Mouse (Mus musculus): ENCODE measurements around the gene Xrcc5.

The Xrcc5 gene

GRCm38 (mm10) chr1:72315447-72315846, 8.2 kb downstream of the Xrcc5 start:
- DNase-seq (ENCODE audit: low spot score in 2 of 2): no peak

GRCm38 (mm10) chr1:72316409-72316808, 9.2 kb downstream of the Xrcc5 start:
- DNase-seq (ENCODE audit: low spot score in 2 of 2): no peak

GRCm38 (mm10) chr1:72316901-72317300, 9.7 kb downstream of the Xrcc5 start:
- DNase-seq (ENCODE audit: low spot score in 2 of 2): no peak

- no peak for DNase-seq (ENCODE audit: low spot score in 2 of 2)
Observed at GRCm38 (mm10) chr1:72320759-72321158, 13.5 kb downstream of the Xrcc5 start.

- no peak for DNase-seq (ENCODE audit: low spot score in 2 of 2)
Observed at GRCm38 (mm10) chr1:72323248-72323647, 16.0 kb downstream of the Xrcc5 start.

- no peak for DNase-seq (ENCODE audit: low spot score in 2 of 2)
Observed at GRCm38 (mm10) chr1:72326162-72326821, 19.1 kb downstream of the Xrcc5 start.

- DNase-seq (ENCODE audit: low spot score in 2 of 2): no peak
Observed at GRCm38 (mm10) chr1:72334807-72335206, 27.6 kb downstream of the Xrcc5 start.

- DNase-seq (ENCODE audit: low spot score in 2 of 2): peak; percentile 37 to 59
Observed at GRCm38 (mm10) chr1:72336780-72337179, 29.6 kb downstream of the Xrcc5 start.

GRCm38 (mm10) chr1:72338341-72338740, 31.1 kb downstream of the Xrcc5 start:
- DNase-seq (ENCODE audit: low spot score in 2 of 2): no peak

GRCm38 (mm10) chr1:72347873-72348272, 40.7 kb downstream of the Xrcc5 start:
- DNase-seq (ENCODE audit: low spot score in 2 of 2): no peak

- no peak for DNase-seq (ENCODE audit: low spot score in 2 of 2)
Observed at GRCm38 (mm10) chr1:72354856-72355255, 47.6 kb downstream of the Xrcc5 start.

GRCm38 (mm10) chr1:72358216-72358615, 51.0 kb downstream of the Xrcc5 start:
- no peak for DNase-seq (ENCODE audit: low spot score in 2 of 2)

- no peak for DNase-seq (ENCODE audit: low spot score in 2 of 2)
Observed at GRCm38 (mm10) chr1:72359462-72359861, 52.2 kb downstream of the Xrcc5 start.

- DNase-seq (ENCODE audit: low spot score in 2 of 2): no peak
Observed at GRCm38 (mm10) chr1:72360809-72361208, 53.6 kb downstream of the Xrcc5 start.

GRCm38 (mm10) chr1:72364661-72365060, 57.4 kb downstream of the Xrcc5 start:
- peak in 1 of 2 experiments; percentile 8 for DNase-seq (ENCODE audit: low spot score in 2 of 2)

GRCm38 (mm10) chr1:72372512-72372911, 65.3 kb downstream of the Xrcc5 start:
- DNase-seq (ENCODE audit: low spot score in 2 of 2): peak; percentile 15 to 33

- peak in 1 of 2 experiments; percentile 4 for DNase-seq (ENCODE audit: low spot score in 2 of 2)
Observed at GRCm38 (mm10) chr1:72372913-72373312, 65.7 kb downstream of the Xrcc5 start.

- no peak for DNase-seq (ENCODE audit: low spot score in 2 of 2)
Observed at GRCm38 (mm10) chr1:72373648-72374047, 66.4 kb downstream of the Xrcc5 start.

- DNase-seq (ENCODE audit: low spot score in 2 of 2): no peak
Observed at GRCm38 (mm10) chr1:72374049-72374448, 66.8 kb downstream of the Xrcc5 start.

GRCm38 (mm10) chr1:72378151-72378550, 70.9 kb downstream of the Xrcc5 start:
- DNase-seq (ENCODE audit: low spot score in 2 of 2): no peak

GRCm38 (mm10) chr1:72379752-72380353, 72.6 kb downstream of the Xrcc5 start:
- no peak for DNase-seq (ENCODE audit: low spot score in 2 of 2)

GRCm38 (mm10) chr1:72380544-72380943, 73.3 kb downstream of the Xrcc5 start:
- DNase-seq (ENCODE audit: low spot score in 2 of 2): no peak

- DNase-seq (ENCODE audit: low spot score in 2 of 2): peak in 1 of 2 experiments; percentile 2
Observed at GRCm38 (mm10) chr1:72383056-72383455, 75.8 kb downstream of the Xrcc5 start.

- DNase-seq (ENCODE audit: low spot score in 2 of 2): no peak
Observed at GRCm38 (mm10) chr1:72383651-72384050, 76.4 kb downstream of the Xrcc5 start.

Data from frontal cortex, postnatal 36 days (tissue).